Comparison of ENCODE assay signal across 8 mouse cellular contexts in genomic region chr17:21450138-21450704, GRCm38 (mm10). TPM values are rescaled to one million over a fixed set of nuclear protein-coding genes. Genes with fewer than 3 reads are reported as not detected.
DNase-seq lines count a peak whose midpoint lies in the region; ATAC-seq lines count a peak whose summit lies in the region.

Gene Zfp51, plus strand, starts transcription at chr17:21450374.

- peak within 1 kb of the TSS; percentile 77 for H3K4me2 ChIP-seq in intestine, embryonic 14.5 days (ENCODE audit: low read length)

- no peaks in the 10 kb centered on the region for H3K27me3 ChIP-seq in intestine, embryonic 14.5 days (replicated peaks; ENCODE audit: control insufficient read depth, insufficient read depth, low read length)

- ATAC-seq in intestine, embryonic 14.5 days (replicated peaks; ENCODE audit: low FRiP score, low TSS enrichment, low read depth), result peak; percentile 100

- H3K4me1 ChIP-seq in intestine, embryonic 14.5 days (replicated peaks; ENCODE audit: control insufficient read depth, insufficient read depth, low read length), result peaks cover 6% of the 10 kb centered on the region; the same call in 1 of the 2 replicates

- H3K36me3 ChIP-seq in intestine, embryonic 14.5 days (ENCODE audit: control insufficient read depth, insufficient read depth, low read length), result no peaks in the 10 kb centered on the region

- DNase-seq in adrenal gland, adult 18-20 months (ENCODE audit: low spot score in 2 of 2), result peak; percentile 82 to 88
- DNase-seq in embryo, embryonic 11 days, result peak; percentile 90
- peak; percentile 94 for DNase-seq in gastrocnemius, postnatal 25 days
- DNase-seq in intestine, embryonic 14.5 days (ENCODE audit: low spot score), result peak; percentile 92
- DNase-seq in left cerebral cortex, postnatal 14 days (ENCODE audit: low spot score in 2 of 2), result peak; percentile 81 to 82
- peak; percentile 89 for DNase-seq in mesoderm, embryonic 11.5 days (ENCODE audit: low read depth, low spot score)
- DNase-seq in right cerebral cortex, postnatal 36 days (ENCODE audit: low spot score in 2 of 2), result peak; percentile 77 to 81
- DNase-seq in yolk sac, embryonic 10.5 days (ENCODE audit: low spot score), result peak; percentile 93

- peak within 1 kb of the TSS; percentile 96 for H3K27ac ChIP-seq in intestine, embryonic 14.5 days (ENCODE audit: low read depth)

- peak within 1 kb of the TSS; percentile 70 for H3K4me3 ChIP-seq in intestine, embryonic 14.5 days (ENCODE audit: low read depth, low read length)

- intact Hi-C loops in left cerebral cortex, postnatal 14 days (cut with DNase I), result loop anchor here (2.0 to 5.0 kb wide), 2 partner anchors 37 to 67 kb away; partner anchors contain the start of gene Zfp53

- peak within 1 kb of the TSS; percentile 62 for H3K9ac ChIP-seq in intestine, embryonic 14.5 days (ENCODE audit: low read length)

- WGBS in intestine, embryonic 14.5 days, result under 1% methylated on average over 26 of the region's 26 CpGs

- no peaks in the 10 kb centered on the region for H3K9me3 ChIP-seq in intestine, embryonic 14.5 days (ENCODE audit: control insufficient read depth, low read length)

RNA-seq across cellular contexts. Expression of gene Zfp51, which starts in this region (rescaled TPM):
- 1 to 10 TPM; 6.1 to 7.9 TPM for total RNA-seq in adrenal gland, adult 18-20 months (2021)
- 1 to 10 TPM; 5.2 to 5.4 TPM for total RNA-seq in gastrocnemius, postnatal 25 days (2021)
- 14.3 and 16.5 TPM in 2 replicates for polyA plus RNA-seq in intestine, embryonic 14.5 days (2014; fragmentation: Nextera tagmentation; extraction: Ambion mirVana)
- total RNA-seq in left cerebral cortex, postnatal 14 days (2021), result 1 to 10 TPM; 4.0 to 4.2 TPM

Comparison
In these comparisons a context has a peak if more than half of its experiments do, and no peak if none do; other contexts are left out.
1. Peak in every context shown above with its lines: DNase-seq, ATAC-seq, H3K4me3 ChIP-seq and H3K27ac ChIP-seq.